Mouse (Mus musculus) stomach, postnatal 0 days (tissue): ENCODE results near the gene 1810043G02Rik. TPM values are rescaled to one million over a fixed set of nuclear protein-coding genes. Genes with fewer than 3 reads are reported as not detected.
"Not testable (repeated sequence)": the region's sequence is repeated elsewhere in the genome, so short reads cannot be mapped to it uniquely, and the experiment has no call there.

Experiments used
- ATAC-seq: fragments of 200-750 bp; cut with Nextera tagmentation; 2 replicates; pipeline ENCODE4 v1.8.0; 2017; ENCODE audit not compliant: low FRiP score, low TSS enrichment
- DNase-seq: peaks from one replicate; pipeline ENCODE4 v3.0.0-alpha.2; 2016; ENCODE audit warnings: low spot score
- H3K27ac ChIP-seq: fragments of 300-500 bp; sonication (generic); replicated peaks from 2 replicates; pipeline ENCODE4 v1.5.1; 2014; ENCODE audit warnings: mild to moderate bottlenecking, control low read depth
- H3K27me3 ChIP-seq: fragments of 300-500 bp; sonication (generic); 2 replicates; pipeline ENCODE4 v1.6.1; 2014; ENCODE audit warnings: low read length; ENCODE audit not compliant: control insufficient read depth, insufficient read depth
- H3K36me3 ChIP-seq: fragments of 300-500 bp; sonication (generic); 2 replicates; pipeline ENCODE4 v1.6.1; 2014; ENCODE audit warnings: low read length, mixed read lengths; ENCODE audit not compliant: control insufficient read depth, insufficient read depth
- H3K4me1 ChIP-seq: fragments of 300-500 bp; sonication (generic); replicated peaks from 2 replicates; pipeline ENCODE4 v1.6.1; 2014; ENCODE audit warnings: antibody characterized with exemption; ENCODE audit not compliant: control insufficient read depth, insufficient read depth
- H3K4me2 ChIP-seq: fragments of 300-500 bp; sonication (generic); replicated peaks from 2 replicates; pipeline ENCODE4 v1.6.1; 2014; ENCODE audit warnings: low read depth, mild to moderate bottlenecking, control low read depth, moderate library complexity
- H3K4me3 ChIP-seq: fragments of 300-500 bp; sonication (generic); 2 replicates; pipeline ENCODE4 v1.5.1; 2014; ENCODE audit warnings: low read depth, low read length, control low read depth
- H3K9ac ChIP-seq: fragments of 300-500 bp; sonication (generic); 2 replicates; pipeline ENCODE4 v1.6.1; 2014; ENCODE audit warnings: mild to moderate bottlenecking, low read length, control low read depth, mixed read lengths
- H3K9me3 ChIP-seq: fragments of 300-500 bp; sonication (generic); 2 replicates; pipeline ENCODE4 v1.6.1; 2016; ENCODE audit warnings: low read length; ENCODE audit not compliant: control insufficient read depth
- CTCF ChIP-seq: IDR thresholded peaks from 2 replicates; pipeline ENCODE4 v1.5.1; 2016; ENCODE audit warnings: antibody characterized with exemption, low read depth, mild to moderate bottlenecking, moderate library complexity
- EP300 ChIP-seq: optimal IDR thresholded peaks from 2 replicates; pipeline ENCODE3; 2016; ENCODE audit warnings: antibody characterized with exemption
- WGBS: fragments of 180-500 bp; shearing (Covaris S2); extraction: QIAGEN DNeasy Blood & Tissue Kit; methylation state at CpG from one replicate; pipeline ENCODE4 v1.1.7; 2014; 5-methylcytosine and 5-hydroxymethylcytosine counted together
- polyA plus RNA-seq: library from polyadenylated mRNA; unstranded; fragments of >200 nt; fragmentation: Nextera tagmentation; extraction: Ambion mirVana; gene quantifications from 2 replicates; pipeline ENCODE4 v1.2.1, GENCODE M21; 2015

The 1810043G02Rik gene
- polyA plus RNA-seq, 1 experiment from 2014 or later = 16.1 TPM

GRCm38 (mm10) chr10:78009184-78009944, 31.0 kb downstream of the 1810043G02Rik start:
- H3K4me2 ChIP-seq = peak overlapping the region; percentile 84
- peak overlapping the region; percentile 94 for H3K27ac ChIP-seq
- H3K4me1 ChIP-seq = peaks cover 9% of the 10 kb centered on the region
- H3K9me3 ChIP-seq = no peaks in the 10 kb centered on the region
- under 1% methylated on average over 57 of the region's 59 CpGs for WGBS
- H3K4me3 ChIP-seq = peak overlapping the region; percentile 79
- no peak for TF ChIP-seq EP300
- peak; percentile 81 for TF ChIP-seq CTCF
- DNase-seq = peak; percentile 99
- H3K9ac ChIP-seq = peak overlapping the region; percentile 79
- no peaks in the 10 kb centered on the region for H3K27me3 ChIP-seq
- no peaks in the 10 kb centered on the region for H3K36me3 ChIP-seq
- peak; percentile 95 for ATAC-seq

GRCm38 (mm10) chr10:78009945-78010293, 31.6 kb downstream of the 1810043G02Rik start, which contains the start of gene Pfkl:
Gene Pfkl, minus strand, starts transcription at chr10:78010083.
- Histone ChIP-seq H3K4me1 (peaks cover 9% of the 10 kb centered on the region), H3K27me3 (no peaks in the 10 kb centered on the region), H3K9ac (peak within 1 kb of the TSS; percentile 79), H3K4me2 (peak within 1 kb of the TSS; percentile 84), H3K4me3 (peak within 1 kb of the TSS; percentile 79), H3K9me3 (no peaks in the 10 kb centered on the region), H3K36me3 (no peaks in the 10 kb centered on the region), H3K27ac (peak within 1 kb of the TSS; percentile 94)
- WGBS = under 1% methylated on average over 9 of the region's 9 CpGs
- ATAC-seq = 0 out of 2 replicates have a peak, but pooled peaks have one; percentile 10
- TF ChIP-seq EP300 (no peak), CTCF (no peak)
- DNase-seq = no peak

GRCm38 (mm10) chr10:78010335-78010734, 32.0 kb downstream of the 1810043G02Rik start:
- ATAC-seq (no peak), DNase-seq (no peak)
- H3K9me3 ChIP-seq = no peaks in the 10 kb centered on the region
- H3K4me2 ChIP-seq = peak overlapping the region; percentile 84
- WGBS = 13% methylated on average over 10 of the region's 10 CpGs
- H3K4me3 ChIP-seq = no peak overlapping the region
- peak overlapping the region; percentile 39 for H3K9ac ChIP-seq
- peak overlapping the region; percentile 78 for H3K27ac ChIP-seq
- TF ChIP-seq EP300 (no peak), CTCF (no peak)
- H3K27me3 ChIP-seq = no peaks in the 10 kb centered on the region
- no peaks in the 10 kb centered on the region for H3K36me3 ChIP-seq
- peaks cover 9% of the 10 kb centered on the region for H3K4me1 ChIP-seq

- 91% methylated on average over 5 of the region's 5 CpGs for WGBS
- not testable (repeated sequence) for H3K9me3 ChIP-seq, H3K9ac ChIP-seq, H3K36me3 ChIP-seq, DNase-seq, H3K27ac ChIP-seq, H3K4me3 ChIP-seq, ATAC-seq, H3K4me1 ChIP-seq, H3K27me3 ChIP-seq, H3K4me2 ChIP-seq
- peak; percentile 22; the same call in 1 of the 2 replicates for TF ChIP-seq CTCF
Measured at GRCm38 (mm10) chr10:78011116-78011515, 32.8 kb downstream of the 1810043G02Rik start.

GRCm38 (mm10) chr10:78012661-78013495, 34.6 kb downstream of the 1810043G02Rik start:
- Histone ChIP-seq H3K9me3 (no peaks in the 10 kb centered on the region), H3K27ac (no peak overlapping the region), H3K4me3 (no peak overlapping the region), H3K36me3 (no peaks in the 10 kb centered on the region), H3K9ac (no peak overlapping the region), H3K4me2 (no peak overlapping the region), H3K4me1 (peaks cover 7% of the 10 kb centered on the region; the same call in 1 of the 2 replicates), H3K27me3 (no peaks in the 10 kb centered on the region)
- no peak for TF ChIP-seq EP300
- TF ChIP-seq CTCF = no peak
- no peak for DNase-seq
- ATAC-seq = no peak
- 90% methylated on average over 18 of the region's 18 CpGs for WGBS
